Mouse (Mus musculus) cerebellum, adult 9-10 months (tissue): ENCODE measurements at regions not wholly inside any gene's neighbourhood (a gene's known extent, or its start where the extent isn't known, plus 50 kb on each side); places are given as distances from the start of the nearest gene placed in this dataset.
"Not testable (repeated sequence)": the region's sequence is repeated elsewhere in the genome, so short reads cannot be mapped to it uniquely, and the experiment has no call there.

Experiments
- DNase-seq: peaks from one replicate; pipeline ENCODE4 v3.0.0; 2022

GRCm38 (mm10) chr1:78588036-78588435 lies 69.6 kb upstream of the Acsl3 start:
- no peak for DNase-seq

DNA sequence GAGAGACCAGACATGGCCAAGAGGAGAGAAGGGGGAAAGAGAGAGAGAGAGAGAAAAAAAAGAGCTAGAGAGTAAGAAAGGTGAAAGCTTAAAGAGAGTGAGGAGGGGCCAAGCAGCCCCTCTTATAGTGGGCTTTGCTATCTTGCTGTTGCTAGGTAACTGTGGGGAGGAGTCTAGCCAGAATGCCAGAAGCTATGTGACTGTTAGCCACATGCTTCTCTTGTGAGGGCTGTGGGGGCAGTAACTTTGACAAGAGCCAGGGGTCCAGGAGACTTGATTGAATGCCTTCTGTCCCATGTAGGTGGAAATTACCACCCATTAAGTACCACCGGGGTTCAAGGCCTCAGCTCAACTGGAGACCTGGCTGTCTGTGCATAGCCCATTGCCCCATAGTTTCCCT lies 69.0 kb upstream of the Acsl3 start:
- DNase-seq, result not testable (repeated sequence)

DNA sequence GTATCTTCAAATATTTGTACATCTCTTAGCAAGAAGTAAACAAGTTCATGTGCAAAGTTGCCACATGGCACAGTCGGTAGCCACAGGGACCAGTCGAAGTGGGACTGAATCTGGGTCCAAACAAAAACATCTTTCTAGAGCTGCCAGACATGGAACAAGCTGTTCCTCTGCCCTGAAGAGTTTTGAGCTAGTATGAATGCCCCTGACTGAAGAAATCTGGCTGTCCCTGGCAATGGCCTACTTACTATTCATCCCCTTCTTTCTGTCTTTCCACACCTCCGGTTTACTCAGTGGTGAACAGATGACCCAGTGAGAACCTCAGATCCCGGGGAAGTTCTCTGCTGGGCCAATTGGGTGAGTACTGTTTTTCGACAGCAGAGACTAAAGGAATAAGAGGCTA lies 67.1 kb upstream of the Acsl3 start:
- peak; percentile 37 for DNase-seq

GRCm38 (mm10) chr1:78593927-78594641 lies 63.5 kb upstream of the Acsl3 start:
- no peak for DNase-seq

- no peak for DNase-seq
These were observed 62.0 kb upstream of the Acsl3 start for GRCm38 (mm10) chr1:78595521-78596139.

GRCm38 (mm10) chr1:78598561-78598960 lies 59.1 kb upstream of the Acsl3 start:
- DNase-seq, result peak; percentile 6

DNA sequence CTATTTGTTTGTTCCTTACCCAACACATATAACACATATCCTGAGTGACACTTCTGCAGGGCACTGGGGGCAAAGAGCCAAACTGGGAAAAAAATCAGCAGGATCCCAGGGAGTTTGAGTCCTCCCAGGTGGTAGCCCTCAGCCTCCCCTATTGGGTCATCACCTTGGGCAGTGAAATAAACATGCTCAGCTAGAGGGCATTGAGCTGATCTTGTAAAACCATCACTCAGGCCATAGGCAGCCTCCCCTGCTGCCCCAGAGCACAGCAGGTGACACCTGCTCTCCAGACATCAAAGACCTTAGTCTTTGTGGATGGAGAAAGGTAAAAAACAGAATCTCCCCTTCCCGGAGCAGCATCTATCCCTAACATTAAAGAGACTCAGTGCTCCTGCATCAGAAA lies 57.0 kb upstream of the Acsl3 start:
- DNase-seq, result no peak

DNA sequence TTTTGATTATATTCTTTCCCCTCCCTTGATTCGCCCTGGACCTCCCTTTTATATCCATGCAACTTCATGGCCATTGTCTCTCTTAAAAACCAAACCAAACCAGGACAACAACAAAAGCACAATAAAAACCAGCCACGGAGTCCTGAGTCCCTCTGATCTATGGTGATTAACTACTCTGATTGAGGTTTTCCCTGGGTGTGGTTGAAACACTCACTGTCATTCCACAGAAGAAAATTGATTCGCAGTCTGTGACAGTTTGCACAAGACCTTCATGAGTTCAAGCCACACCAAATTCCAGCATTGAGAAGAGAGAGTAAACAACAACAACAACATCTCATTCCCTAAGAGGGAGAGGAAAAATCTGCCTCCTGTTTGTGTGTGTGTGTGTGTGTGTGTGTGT lies 56.1 kb upstream of the Acsl3 start:
- DNase-seq, result no peak

DNA sequence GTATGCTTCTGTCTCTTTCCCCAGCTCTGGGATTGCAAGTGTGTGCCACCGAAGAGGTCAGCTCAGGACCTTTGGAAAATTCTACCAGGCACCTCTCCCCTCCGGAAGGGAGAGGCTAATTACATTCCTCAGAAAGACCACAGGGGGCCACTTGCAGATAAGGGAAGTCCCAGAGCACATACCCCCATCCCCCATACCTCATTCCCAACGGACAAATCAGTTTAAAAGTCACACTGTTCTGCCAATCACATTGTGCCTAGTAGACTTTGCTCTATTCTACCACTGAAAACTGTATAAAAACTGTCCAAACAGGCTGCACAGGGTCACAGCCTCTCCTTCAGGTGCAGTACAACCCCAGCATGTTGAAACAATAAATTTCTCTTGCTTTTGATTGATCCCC lies 55.6 kb upstream of the Acsl3 start:
- DNase-seq, result no peak

GRCm38 (mm10) chr1:78602885-78603284 lies 54.7 kb upstream of the Acsl3 start:
- DNase-seq, result no peak

DNA sequence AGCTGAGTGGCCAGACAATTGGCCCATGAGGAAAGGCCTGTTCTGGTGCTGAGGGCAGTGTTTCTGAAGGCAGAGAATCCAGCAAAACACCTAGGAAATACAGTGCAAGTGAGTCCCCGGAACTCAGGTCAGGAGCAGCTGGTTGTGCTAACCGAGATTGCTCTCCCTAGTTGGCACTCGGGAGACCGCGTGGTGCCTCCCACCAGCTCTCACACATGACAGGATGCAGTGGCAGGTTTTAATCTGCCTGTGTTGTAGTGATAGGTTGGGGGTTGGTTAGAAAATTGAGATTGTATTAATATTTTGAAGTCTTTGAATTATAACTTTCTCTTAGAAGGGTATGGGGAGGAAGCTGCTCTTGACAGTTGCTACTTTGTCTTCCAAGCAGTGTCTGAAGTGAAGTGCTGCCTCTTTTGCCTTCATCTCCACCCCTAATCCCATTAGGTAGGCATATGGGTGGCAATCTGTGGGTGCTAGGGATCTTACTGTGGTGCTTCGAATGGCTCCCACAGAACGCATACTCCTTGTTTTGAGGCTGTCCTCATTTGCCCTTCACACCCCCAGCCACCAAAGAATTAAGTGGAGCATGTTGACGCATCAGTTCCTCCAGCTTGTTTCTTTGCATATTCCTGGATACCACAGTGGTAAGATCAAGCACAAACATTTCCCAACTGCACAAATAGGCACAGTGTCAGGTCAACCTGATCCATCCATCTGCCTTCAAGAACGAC lies 52.6 kb upstream of the Acsl3 start:
- DNase-seq, result no peak
